Mouse (Mus musculus) natural killer cell, adult 2 months (primary cell): Measurements from ENCODE around the gene Rhoj.
"Not testable (repeated sequence)": the region's sequence is repeated elsewhere in the genome, so short reads cannot be mapped to it uniquely, and the experiment has no call there.

Experiments
- DNase-seq, 2 experiments: peaks; one replicate each; pipeline ENCODE4 v3.0.0; 2022; ENCODE audit warnings: low spot score in 2 of 2

Gene Rhoj

DNA sequence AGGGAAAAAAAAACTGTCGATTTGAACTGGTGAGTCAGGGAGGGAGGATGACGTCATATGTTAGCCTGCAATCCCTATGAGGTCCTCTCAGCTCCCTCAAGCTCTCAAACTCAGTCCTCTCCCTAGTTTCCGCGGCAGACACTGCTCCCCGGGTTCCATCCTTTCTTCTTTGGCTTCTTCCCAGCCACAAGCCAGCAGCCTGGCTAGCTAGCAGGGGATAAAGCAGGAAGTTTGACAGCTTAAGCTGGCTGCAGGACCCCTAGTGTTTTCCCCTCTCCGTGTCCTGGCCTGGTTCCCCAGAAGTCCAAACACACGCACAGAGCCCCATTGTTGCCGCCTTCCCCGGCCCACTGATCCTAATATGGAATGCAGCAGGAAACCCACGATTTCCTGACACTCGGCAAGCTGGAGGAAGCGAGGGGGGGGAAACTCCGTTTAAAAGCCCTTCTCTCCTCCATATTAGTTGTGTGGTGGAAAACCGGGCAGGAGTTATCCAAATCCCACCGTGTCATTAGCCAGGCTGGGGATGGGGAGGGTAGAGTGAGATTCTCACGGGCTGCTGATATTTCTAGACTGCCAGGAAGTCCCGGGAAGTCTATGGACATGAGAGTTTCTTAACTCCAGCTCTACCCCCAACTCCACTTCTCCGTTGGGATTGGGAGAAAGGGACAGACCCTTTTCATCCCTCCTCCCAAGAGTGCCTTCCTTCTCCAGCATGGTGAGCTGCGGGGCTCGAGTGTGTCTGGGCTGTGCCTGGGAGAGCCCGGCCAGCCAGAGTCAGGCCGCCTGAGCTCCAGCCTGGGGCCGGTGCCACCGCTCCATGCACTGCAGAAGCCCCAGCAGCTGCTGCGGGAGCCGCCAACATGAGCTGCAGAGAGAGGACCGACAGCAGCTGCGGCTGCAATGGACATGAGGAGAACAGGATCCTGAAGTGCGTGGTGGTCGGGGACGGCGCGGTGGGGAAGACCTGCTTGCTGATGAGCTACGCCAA lies at the start of gene Rhoj:
TSS of gene Rhoj (plus strand) at position 362 of the 991 bp plus-strand sequence.
- DNase-seq = no peak

DNA sequence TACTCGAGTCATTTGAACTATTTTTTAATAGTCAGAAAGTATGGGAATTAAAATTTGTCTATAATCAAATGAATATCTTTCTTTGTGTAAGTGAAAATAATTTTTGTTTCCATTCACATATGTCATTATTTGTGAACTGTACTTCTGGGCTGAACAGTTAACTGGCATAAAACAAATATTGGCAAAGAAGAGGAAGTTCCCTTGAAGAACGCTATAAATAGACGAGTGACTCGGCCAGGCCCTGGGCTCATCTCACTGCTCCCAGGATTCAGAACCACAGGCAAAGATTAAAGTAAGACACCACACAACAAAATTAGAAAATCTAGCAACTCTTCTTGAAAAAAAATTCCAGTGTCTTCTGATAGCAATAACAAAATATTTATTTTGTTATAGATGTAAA lies 36.4 kb upstream of the Rhoj start:
- DNase-seq = no peak

DNA sequence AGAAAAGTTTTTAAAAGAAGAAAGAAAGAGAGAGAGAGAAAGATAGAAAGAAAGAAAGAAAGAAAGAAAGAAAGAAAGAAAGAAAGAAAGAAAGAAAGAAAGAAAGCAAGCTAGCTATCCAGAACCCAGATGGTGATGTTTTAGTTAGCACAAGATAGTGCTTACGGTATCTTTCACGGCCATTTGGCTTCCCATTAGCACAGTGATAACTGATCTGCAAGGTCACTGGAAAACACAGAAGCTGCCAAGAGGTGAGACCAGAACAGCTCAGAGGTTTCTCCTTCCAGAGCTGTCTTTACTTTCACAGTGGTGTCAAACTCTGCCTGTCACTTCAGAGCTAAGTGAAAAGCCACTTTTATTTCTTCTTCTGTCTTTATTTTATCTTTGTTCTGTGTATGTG lies 32.4 kb upstream of the Rhoj start:
- DNase-seq = no peak

DNA sequence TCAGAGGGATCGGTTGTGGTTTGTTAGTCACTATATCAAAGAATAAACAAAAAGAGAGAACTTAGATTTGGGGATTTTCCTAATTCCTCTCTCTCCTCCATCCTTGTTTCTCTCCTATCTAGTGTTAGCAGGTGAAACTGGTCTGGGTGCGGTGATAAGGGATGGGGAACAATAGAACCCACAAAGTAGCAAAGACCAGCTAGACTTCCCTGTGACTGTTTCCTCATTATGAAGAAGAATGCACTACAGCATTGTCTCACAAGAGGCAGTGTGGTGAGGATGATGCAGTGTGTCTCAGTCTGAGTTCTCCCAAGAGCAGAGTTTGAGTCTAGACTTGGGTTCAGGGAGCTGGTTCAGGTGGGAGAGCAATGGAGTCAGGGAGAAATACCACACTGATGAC lies 30.7 kb upstream of the Rhoj start:
- DNase-seq = no peak

DNA sequence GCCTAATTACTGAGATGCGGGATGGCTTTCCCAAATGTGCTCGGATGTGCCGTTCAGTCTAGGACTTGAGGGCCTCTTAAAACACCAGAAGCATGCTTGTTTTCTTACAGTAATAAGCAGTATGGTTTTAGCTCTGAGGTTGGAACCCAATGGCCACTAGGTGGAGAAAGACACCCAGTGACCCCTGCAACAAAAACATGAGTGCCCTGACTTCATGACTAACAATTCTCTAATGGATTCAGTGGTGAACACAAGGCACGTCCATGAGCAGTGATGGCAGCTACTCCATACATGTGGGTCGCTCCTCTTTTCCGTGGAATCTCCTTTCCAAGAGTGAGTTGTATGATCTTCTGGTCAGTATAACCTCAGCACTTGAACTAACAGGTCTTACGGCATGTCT lies 27.6 kb upstream of the Rhoj start:
- no peak for DNase-seq

DNA sequence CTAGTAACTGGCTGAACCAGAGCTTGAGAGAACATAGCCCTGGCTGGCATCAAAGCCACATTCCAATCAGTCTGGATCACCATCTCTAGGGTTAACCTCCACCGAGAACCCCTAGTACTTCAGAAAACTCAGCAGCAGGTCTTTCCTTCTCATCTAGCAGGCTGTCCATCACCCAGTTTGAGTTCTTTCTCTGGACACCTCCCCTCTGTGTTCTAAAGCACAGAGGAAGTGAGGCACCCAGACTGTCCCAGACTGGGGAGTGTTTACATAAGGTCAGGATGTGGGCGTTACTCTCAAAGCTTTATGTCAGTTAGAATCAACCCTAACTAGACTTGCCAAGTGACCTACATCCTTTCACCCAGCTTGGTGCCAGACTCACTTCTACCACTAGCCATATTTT lies 24.9 kb upstream of the Rhoj start:
- peak in 1 of 2 experiments; percentile 1 for DNase-seq

DNA sequence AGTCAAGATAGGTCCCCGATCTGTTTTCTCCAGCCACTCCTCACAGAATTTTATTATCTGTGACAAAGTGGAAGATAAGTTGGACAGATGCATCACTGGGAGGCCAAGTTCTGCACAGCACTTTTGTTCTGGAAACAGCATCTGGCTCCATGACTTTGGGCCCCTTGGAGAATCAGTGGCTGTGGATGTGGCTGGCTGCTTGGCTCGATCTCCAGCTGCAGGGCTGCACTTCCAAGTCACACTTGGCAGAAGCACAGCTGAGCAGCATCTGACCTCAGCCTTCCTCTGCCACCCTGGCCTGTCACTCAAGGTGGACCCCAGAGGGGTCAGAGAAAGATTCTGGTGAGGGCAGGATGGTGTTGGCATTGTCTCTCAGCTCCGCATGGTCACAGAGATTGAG lies 22.0 kb upstream of the Rhoj start:
- no peak for DNase-seq

DNA sequence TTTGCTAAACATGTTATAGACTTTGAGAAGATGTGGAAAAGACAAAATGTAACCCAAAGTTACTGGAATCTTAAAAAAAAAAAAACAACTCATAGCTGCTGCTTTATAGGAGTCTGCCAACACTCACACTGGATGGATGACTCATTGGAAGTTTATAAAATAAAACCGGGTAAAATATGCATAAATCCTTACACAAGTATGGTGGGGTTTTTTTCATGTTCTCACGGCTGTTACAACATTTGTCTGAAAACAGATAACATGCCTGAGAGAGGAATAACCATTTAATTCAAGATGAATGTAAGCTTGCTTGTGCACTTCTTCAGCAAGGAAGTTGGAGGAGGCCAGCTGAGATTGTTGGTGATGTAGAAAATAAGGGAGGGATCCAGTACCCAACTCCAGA lies 17.6 kb upstream of the Rhoj start:
- no peak for DNase-seq

DNA sequence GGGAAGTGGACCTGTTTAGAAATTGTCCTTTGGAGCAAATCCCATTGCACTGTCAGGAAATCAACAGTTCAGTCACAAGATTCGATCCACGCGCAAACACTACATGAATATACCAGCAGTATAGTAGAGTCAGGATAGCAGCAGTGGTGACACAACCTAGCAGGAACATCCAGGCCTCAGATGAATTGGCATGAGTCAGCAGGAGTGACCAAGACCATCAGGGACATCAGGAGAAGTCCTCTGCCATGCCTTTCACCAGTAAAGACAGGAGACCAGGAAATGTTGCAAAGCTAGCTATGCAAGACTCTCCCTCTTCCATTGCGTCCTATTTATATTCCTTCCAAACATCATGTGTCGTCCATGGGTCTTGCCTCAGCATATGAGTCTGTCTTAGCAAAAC lies 16.6 kb upstream of the Rhoj start:
- no peak for DNase-seq

DNA sequence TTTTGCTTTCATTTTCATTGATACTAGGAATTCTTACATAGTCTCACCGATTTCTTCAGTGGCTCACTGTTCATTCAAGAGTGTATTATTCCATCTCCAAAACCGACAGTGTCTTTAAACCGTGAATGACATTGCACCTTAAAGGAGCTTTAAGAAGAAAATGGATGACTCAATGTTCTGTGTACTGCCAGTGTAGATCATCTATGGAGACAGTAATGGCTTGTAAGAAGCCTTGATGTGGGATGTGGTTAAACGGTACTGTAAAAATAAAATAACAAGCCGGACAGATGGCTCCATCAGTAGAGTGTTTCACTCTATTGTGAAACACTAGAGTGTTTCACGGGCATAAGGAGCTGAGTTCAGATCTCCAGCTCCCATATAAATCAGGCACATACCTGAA lies 15.2 kb upstream of the Rhoj start:
- no peak for DNase-seq

DNA sequence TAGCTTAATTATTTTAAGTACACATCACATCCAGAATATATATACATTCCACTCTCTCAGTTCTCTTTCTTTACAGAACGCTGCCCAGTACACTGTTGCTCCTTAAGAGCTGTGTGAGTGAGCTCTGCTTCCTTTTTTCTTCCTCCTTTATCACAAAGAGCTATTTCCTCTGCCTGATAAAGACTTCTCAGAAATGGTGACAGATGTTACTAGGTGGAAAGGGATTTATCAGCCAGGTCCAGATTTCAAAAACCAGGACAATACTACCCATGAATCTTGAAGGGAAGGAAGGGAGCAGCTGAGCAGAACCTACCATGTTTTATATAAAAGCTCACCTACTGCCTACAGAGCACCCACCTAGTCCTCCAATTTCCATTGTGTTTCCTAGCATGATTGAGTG lies 8.3 kb upstream of the Rhoj start:
- no peak for DNase-seq

DNA sequence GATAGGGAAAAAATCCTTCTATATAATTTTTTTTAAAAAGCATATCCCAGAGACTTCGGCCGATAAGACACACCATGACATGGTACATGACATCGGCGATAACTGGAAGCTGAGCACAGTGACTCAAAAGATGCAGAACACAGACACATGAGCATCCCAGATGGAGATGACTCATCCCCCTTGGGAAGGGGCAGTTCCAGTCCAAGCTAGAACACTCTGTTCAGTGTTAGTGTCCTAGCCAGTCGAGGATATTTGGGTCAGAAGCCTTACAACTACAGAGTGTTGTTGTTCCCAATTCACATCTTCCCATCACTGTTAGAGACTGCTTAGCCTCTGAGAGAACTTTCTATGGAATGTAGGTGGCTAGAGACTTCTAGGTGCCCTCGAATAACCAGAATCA lies 4.0 kb upstream of the Rhoj start:
- DNase-seq = no peak

DNA sequence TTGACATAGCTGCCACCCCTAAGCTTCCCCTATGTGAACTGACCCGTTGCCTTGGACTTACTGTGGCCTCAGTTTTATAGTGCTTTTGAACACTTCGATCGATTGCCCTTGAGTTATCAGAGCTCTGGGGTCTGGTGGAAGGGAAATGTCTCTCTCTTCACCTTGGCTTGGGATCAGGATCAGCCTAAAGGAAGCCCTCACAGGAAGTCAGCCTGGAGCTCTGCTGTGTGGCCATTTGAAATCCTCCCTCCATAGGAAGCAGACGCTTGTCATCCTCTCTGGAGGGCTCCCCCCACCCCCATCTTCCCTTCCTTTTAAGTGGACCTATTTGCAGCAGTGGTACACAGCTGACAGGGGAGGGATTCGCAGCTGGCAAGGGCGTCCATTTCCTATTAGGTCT lies 1.6 kb downstream of the Rhoj start:
- DNase-seq = no peak

DNA sequence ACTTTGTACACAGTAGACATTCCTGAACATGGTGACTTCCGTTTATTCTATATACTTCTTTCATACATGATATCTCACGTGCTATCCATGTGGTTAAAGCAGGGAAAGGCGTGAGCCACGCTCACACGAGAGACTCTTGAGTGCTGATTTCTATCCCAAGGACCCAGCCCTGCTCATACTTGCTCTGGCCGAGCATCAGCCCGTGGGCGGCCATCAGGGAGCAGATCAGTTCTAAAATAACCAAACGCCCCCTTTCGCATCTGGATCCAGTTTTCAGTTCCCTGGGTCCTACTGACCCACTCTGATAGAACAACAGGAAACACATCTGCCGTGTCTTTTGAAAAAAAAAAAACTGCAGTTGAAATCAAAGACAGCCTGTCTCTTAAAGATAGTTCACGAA lies 2.6 kb downstream of the Rhoj start:
- DNase-seq = no peak

DNA sequence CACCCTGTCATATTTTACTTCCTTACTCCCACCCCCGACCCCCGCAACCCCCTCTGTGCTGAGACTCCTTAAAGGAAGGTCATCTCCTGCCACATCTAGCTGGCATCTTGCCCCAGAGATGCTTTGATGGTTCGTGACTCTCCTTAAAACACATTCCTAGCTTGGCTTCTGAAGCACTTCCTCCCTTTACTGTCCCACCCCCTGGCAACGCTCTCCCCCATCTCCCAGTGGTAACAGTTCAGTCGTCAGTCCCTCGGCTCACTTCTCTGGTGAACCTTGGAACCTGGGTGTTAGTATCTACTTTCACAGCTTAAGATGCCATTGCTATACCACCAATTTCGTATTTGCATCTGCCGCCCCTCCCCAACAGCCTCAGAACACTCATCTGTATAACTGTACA lies 3.8 kb downstream of the Rhoj start:
- no peak for DNase-seq

DNA sequence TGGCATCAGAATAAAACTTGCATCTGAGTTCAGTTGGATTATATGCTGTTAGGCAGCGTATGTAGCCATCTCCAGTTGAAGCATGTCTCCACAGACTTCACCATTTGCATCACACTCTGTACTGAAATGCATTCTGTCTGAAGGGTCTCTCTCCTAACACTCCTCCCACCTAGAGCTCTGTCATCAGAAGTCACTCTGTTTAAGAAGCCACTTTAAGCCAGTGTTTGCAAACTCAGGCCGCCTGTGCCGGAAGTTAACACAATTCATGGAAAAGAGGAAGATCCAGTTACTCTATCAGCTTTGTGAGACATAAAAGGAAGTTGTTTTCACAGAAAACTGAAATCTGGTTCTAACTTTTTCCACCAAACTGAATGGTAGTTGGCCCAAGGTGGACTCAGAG lies 5.9 kb downstream of the Rhoj start:
- DNase-seq = no peak

DNA sequence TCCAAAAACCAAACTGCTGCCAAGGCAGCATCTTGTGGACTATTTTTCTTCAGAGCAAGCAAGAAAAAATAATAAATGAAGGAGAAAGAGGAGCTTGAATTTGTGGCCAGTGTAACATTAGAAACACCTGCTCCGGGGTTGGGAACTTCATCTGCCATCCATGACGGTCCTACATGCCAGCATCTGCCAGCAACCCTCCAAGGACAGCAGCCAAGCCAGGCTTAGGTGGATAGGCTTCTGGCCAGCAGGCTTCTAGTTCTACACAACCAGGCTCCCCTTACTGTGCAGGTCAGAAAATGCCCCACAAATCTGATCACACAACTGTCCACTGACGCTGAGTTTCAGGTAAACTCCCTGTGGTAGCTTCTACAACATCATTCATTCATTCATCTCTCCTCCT lies 7.7 kb downstream of the Rhoj start:
- no peak for DNase-seq

DNA sequence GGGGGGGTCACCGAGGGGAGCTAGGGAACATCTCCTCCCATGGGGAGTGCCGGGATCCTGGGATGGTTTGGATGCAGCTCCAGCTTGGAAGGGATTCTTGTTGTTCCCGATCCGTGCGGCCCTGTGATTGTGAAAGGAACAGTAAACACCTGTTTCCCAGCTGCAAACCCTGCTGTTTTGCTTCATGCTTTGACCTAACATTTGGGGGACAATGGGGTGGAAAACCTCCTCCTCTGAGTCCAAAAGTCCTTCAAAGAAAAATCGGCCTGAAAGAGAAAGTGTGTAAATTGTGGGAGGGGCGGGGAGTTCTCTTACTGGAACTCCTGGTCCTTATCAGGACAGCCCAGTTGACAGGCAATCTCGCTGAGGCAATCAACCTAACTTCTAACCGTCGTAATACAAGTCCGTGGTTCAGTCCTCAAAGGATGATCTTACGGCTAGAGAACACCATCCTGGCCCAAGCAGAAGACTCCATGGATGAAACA lies 12.4 kb downstream of the Rhoj start:
- no peak for DNase-seq

DNA sequence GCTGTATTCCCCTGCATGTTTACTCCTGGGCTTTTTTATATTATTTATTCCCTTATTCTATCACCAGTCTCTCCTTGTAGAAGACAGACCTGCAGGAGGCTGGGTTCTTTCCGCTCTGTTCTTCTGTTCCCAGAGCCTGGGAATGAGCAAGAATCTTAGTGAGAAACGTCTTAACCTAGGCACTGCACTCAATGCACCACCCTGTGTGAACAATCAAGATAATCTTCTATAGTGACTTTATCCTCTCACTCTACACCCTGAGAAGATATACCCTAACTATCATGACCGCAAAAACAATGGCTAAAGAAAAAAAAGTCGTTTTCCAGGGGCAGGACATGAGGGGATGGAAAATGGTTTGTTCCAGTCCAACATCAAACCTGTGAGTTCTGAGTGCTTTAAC lies 13.1 kb downstream of the Rhoj start:
- no peak for DNase-seq

DNA sequence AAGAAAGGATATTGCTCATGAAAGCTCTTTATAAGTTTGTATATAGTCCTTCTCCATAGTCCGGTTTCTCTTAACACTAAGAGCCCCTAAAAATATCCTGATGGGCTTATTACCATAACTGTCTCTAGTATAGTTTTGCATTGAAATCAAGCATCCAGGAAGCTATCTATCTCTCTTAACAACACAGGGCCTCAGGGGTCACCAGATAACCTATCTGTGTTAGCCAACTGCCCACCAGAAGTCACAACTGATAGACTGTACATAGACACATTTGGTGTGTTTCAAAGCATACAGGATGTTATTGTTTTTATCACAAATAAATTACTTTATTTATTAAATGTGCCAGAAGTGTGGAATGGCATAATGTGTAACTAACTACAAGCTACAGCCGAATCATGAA lies 21.1 kb downstream of the Rhoj start:
- DNase-seq = no peak

DNA sequence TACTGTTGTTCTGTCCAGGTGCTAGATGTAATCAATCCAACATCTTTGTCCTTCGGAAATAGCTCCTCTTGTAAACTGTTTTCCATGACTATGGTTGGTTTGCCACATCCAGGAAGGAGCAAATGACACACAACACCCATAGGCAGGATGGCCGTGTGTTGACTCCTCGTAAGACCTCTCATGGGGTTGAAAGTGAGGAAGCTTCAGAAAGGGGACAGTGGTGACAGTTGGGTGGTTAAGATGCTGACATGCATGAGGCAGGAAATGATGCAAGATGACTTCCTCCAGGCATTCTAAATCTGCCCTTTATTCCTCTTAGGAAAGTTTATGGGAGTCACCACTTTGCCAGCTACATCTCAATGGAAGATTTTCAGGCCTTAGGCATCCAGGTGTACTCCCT lies 31.8 kb downstream of the Rhoj start:
- DNase-seq = no peak

DNA sequence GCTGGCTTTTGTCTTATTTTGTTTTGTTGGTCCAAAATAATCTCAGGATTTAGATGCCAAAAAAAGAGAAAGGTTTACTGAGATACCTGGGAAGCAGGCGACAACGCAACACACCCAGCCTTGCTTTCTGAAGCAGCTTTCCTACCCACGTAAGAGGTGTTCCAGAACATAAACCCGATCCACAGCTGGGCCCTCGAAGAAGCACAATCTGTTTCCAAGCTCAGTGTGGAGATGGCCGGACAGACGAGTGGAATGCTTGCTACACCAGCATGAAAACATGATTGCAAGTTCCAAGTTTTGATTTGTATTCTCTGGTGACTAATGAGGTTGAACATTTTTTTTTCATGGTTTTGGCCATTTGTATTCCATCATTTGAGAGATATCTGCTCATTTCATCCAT lies 32.2 kb downstream of the Rhoj start:
- no peak for DNase-seq

DNA sequence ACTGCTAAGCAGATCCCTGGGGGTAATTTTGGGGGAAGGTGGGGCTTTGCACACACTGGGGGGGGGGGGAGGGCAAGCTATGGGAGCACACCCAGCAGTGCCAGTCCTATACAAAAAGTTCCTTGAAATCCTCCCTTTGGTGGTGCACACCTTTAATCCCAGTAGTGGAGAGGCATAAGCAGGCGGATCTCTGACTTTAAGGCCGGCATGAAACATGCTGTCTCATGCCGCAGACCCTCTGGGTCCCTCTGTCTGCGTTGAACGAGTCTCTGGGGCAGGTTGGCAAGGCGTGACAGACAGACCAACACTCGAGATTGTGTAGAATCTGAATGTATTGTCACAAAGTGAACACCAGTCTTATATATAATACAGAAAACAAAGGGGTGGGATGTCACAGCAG lies 40.4 kb downstream of the Rhoj start:
- DNase-seq = no peak

DNA sequence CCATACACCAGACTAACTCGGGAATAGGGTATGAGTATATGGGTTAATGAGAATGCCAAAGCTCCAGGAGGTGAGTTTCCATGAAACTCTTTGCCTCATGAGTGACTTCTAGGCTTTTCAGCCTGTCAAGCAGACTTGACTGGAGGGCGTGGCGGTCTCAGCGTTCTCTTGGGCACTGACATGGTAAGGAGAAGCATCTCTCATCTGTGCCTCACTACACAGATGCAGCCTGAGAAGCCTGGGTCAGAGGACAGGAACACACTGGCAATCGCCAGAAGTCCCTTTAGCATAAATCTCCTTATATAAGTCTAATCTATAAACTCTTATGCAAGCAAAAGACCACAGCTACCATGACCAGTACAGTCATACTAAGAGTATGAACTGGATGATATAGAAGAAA lies 41.4 kb downstream of the Rhoj start:
- not testable (repeated sequence) for DNase-seq
